Mouse (Mus musculus) myocyte (in vitro differentiated cells): ENCODE results near the gene Hip1. TPM values are rescaled to one million over a fixed set of nuclear protein-coding genes. Genes with fewer than 3 reads are reported as not detected.

Experiments used
- H3K27me3 ChIP-seq: one replicate; pipeline ENCODE4 v1.6.1; 2011; ENCODE audit not compliant: control insufficient read depth, insufficient read depth, insufficient read length
- H3K36me3 ChIP-seq: one replicate; pipeline ENCODE4 v1.6.1; 2011; ENCODE audit not compliant: control insufficient read depth, insufficient read depth
- H3K4me2 ChIP-seq: one replicate; pipeline ENCODE4 v1.6.1; 2011; ENCODE audit warnings: low read depth, control low read depth
- H3K4me3 ChIP-seq: one replicate; pipeline ENCODE4 v1.5.1; 2011; ENCODE audit warnings: mild to moderate bottlenecking, control low read depth, moderate library complexity
- H3K79me2 ChIP-seq: one replicate; pipeline ENCODE4 v1.6.1; 2011; ENCODE audit not compliant: control insufficient read depth, insufficient read depth
- H3ac ChIP-seq: one replicate; pipeline ENCODE4 v1.6.1; 2011; ENCODE audit not compliant: control insufficient read depth, insufficient read length
- CEBPB ChIP-seq: IDR thresholded peaks from 2 replicates; pipeline ENCODE4 v1.6.1; 2011; ENCODE audit warnings: mild to moderate bottlenecking, moderate library complexity; ENCODE audit not compliant: poor library complexity, insufficient read depth, severe bottlenecking
- E2F4 ChIP-seq: IDR thresholded peaks from one replicate; pipeline ENCODE4 v1.6.1; 2011; ENCODE audit warnings: mild to moderate bottlenecking, control low read depth, moderate library complexity; ENCODE audit not compliant: insufficient read depth
- MAX ChIP-seq: IDR thresholded peaks from one replicate; pipeline ENCODE4 v1.6.1; 2011; ENCODE audit warnings: low read depth, mild to moderate bottlenecking, control low read depth
- MYOD1 ChIP-seq, 3 experiments: IDR thresholded peaks; one replicate each; pipeline ENCODE4 v1.6.1; 2011; ENCODE audit warnings: control low read depth in 2 of 3, low read depth in 2 of 3, mild to moderate bottlenecking in 2 of 3, moderate library complexity in 1 of 3; ENCODE audit not compliant: insufficient read length in 2 of 3, control insufficient read depth in 1 of 3
- MYOG ChIP-seq, 3 experiments: IDR thresholded peaks; one replicate each; pipeline ENCODE4 v1.6.1; 2011; ENCODE audit warnings: control low read depth in 2 of 3, low read depth in 2 of 3, mild to moderate bottlenecking in 2 of 3; ENCODE audit not compliant: insufficient read length in 2 of 3, control insufficient read depth in 1 of 3, insufficient read depth in 1 of 3
- POLR2A ChIP-seq: IDR thresholded peaks from one replicate; pipeline ENCODE4 v1.6.1; 2011; ENCODE audit warnings: low read depth, mild to moderate bottlenecking, control low read depth, moderate library complexity; ENCODE audit not compliant: insufficient read length
- POLR2AphosphoS2 ChIP-seq: IDR thresholded peaks from one replicate; pipeline ENCODE4 v1.6.1; 2011; ENCODE audit warnings: low read depth, control low read depth; ENCODE audit not compliant: insufficient read length
- REST ChIP-seq: IDR thresholded peaks from one replicate; pipeline ENCODE4 v1.6.1; 2011; ENCODE audit warnings: mild to moderate bottlenecking, control low read depth, moderate library complexity; ENCODE audit not compliant: insufficient read depth, insufficient read length
- SRF ChIP-seq: IDR thresholded peaks from one replicate; pipeline ENCODE4 v1.6.1; 2011; ENCODE audit warnings: low read depth; ENCODE audit not compliant: control insufficient read depth, insufficient read length
- TCF12 ChIP-seq: IDR thresholded peaks from one replicate; pipeline ENCODE4 v1.6.1; 2011; ENCODE audit warnings: mild to moderate bottlenecking, control low read depth; ENCODE audit not compliant: poor library complexity, insufficient read depth, severe bottlenecking
- TCF3 ChIP-seq: IDR thresholded peaks from one replicate; pipeline ENCODE4 v1.6.1; 2011; ENCODE audit warnings: low read depth, control low read depth; ENCODE audit not compliant: insufficient read length
- USF1 ChIP-seq: IDR thresholded peaks from one replicate; pipeline ENCODE4 v1.6.1; 2011; ENCODE audit warnings: low read depth, mild to moderate bottlenecking, control low read depth, moderate library complexity
- polyA plus RNA-seq: library from polyadenylated mRNA; unstranded; fragments of >200 nt; fragmentation: generic; extraction: Trizol; gene quantifications from one replicate; pipeline ENCODE4 v1.2.1, GENCODE M21; 2012; ENCODE audit warnings: missing spikeins

The Hip1 gene
- polyA plus RNA-seq, 1 experiment: 65.2 TPM

- TF ChIP-seq TCF12: no peak
- no peak for TF ChIP-seq MYOD1 (IDR thresholded peaks at IDR 0.05; ENCODE audit: control insufficient read depth in 1 of 3, insufficient read length in 2 of 3, low read depth in 2 of 3)
- no peak for TF ChIP-seq CEBPB
- TF ChIP-seq REST: no peak
- TF ChIP-seq MYOG (IDR thresholded peaks at IDR 0.05; ENCODE audit: control insufficient read depth in 1 of 3, insufficient read depth in 1 of 3, insufficient read length in 2 of 3, low read depth in 2 of 3): no peak
- TF ChIP-seq MAX: no peak
- no peak for TF ChIP-seq E2F4
- no peak for TF ChIP-seq POLR2A
- no peak for TF ChIP-seq TCF3
- no peak for TF ChIP-seq SRF
- TF ChIP-seq POLR2AphosphoS2: no peak
- TF ChIP-seq USF1: no peak
- peaks cover 22% of the 10 kb centered on the region for H3K36me3 ChIP-seq
- H3K27me3 ChIP-seq: no peaks in the 10 kb centered on the region
- H3K4me2 ChIP-seq: no peak overlapping the region
- no peaks in the 10 kb centered on the region for H3K79me2 ChIP-seq
- H3ac ChIP-seq: no peak overlapping the region
- H3K4me3 ChIP-seq: no peak overlapping the region
Observed at GRCm38 (mm10) chr5:135442430-135442829, 102.5 kb downstream of the Hip1 start.

- Histone ChIP-seq H3K4me3 (no peak overlapping the region), H3K79me2 (no peaks in the 10 kb centered on the region), H3K27me3 (no peaks in the 10 kb centered on the region), H3K36me3 (peaks cover 15% of the 10 kb centered on the region), H3K4me2 (no peak overlapping the region), H3ac (no peak overlapping the region)
- TF ChIP-seq CEBPB: no peak
- TF ChIP-seq SRF: no peak
- no peak for TF ChIP-seq REST
- no peak for TF ChIP-seq E2F4
- no peak for TF ChIP-seq POLR2A
- TF ChIP-seq TCF3: no peak
- no peak for TF ChIP-seq MAX
- TF ChIP-seq MYOG (IDR thresholded peaks at IDR 0.05; ENCODE audit: control insufficient read depth in 1 of 3, insufficient read depth in 1 of 3, insufficient read length in 2 of 3, low read depth in 2 of 3): no peak
- TF ChIP-seq MYOD1 (IDR thresholded peaks at IDR 0.05; ENCODE audit: control insufficient read depth in 1 of 3, insufficient read length in 2 of 3, low read depth in 2 of 3): no peak
- no peak for TF ChIP-seq POLR2AphosphoS2
Observed at GRCm38 (mm10) chr5:135435039-135435438, 109.9 kb downstream of the Hip1 start.

- no peak overlapping the region for H3K4me2 ChIP-seq
- no peaks in the 10 kb centered on the region for H3K79me2 ChIP-seq
- H3K36me3 ChIP-seq: peaks cover 26% of the 10 kb centered on the region
- TF ChIP-seq MYOG (IDR thresholded peaks at IDR 0.05; ENCODE audit: control insufficient read depth in 1 of 3, insufficient read depth in 1 of 3, insufficient read length in 2 of 3, low read depth in 2 of 3): no peak
- TF ChIP-seq TCF3: no peak
- no peak for TF ChIP-seq TCF12
- no peak for TF ChIP-seq POLR2A
- no peak for TF ChIP-seq CEBPB
- TF ChIP-seq MAX: no peak
- no peak for TF ChIP-seq E2F4
- TF ChIP-seq POLR2AphosphoS2: no peak
- no peak for TF ChIP-seq REST
- no peak for TF ChIP-seq SRF
- TF ChIP-seq USF1: no peak
- no peak for TF ChIP-seq MYOD1 (IDR thresholded peaks at IDR 0.05; ENCODE audit: control insufficient read depth in 1 of 3, insufficient read length in 2 of 3, low read depth in 2 of 3)
- no peak overlapping the region for H3ac ChIP-seq
- no peak overlapping the region for H3K4me3 ChIP-seq
- no peaks in the 10 kb centered on the region for H3K27me3 ChIP-seq
Observed at GRCm38 (mm10) chr5:135433861-135434260, 111.1 kb downstream of the Hip1 start.

DNA sequence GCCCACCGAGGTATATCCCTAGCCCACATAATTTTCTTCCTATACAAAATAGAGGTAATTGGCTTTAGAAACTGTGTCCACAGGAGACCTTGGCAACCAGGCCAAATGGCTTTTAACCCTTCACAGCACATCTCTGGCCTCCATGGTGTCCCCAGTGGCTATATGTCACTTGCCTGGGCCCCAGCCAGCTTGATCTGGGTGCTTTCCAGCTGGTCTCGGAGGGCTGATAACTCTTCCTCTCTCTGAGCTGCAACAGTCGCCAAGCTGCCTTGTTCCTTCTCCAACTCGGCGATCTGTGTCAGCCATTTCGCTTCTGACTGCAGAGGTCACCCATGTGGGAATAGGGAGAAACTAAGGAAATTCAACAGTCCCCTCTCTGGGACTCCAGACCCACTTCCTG, 113.8 kb downstream of the Hip1 start:
- TF ChIP-seq CEBPB: no peak
- no peak for TF ChIP-seq E2F4
- TF ChIP-seq TCF12: no peak
- TF ChIP-seq MAX: no peak
- no peak for TF ChIP-seq REST
- TF ChIP-seq POLR2A: no peak
- no peak for TF ChIP-seq MYOG (IDR thresholded peaks at IDR 0.05; ENCODE audit: control insufficient read depth in 1 of 3, insufficient read depth in 1 of 3, insufficient read length in 2 of 3, low read depth in 2 of 3)
- no peak for TF ChIP-seq POLR2AphosphoS2
- no peak for TF ChIP-seq USF1
- TF ChIP-seq TCF3: no peak
- no peak for TF ChIP-seq SRF
- TF ChIP-seq MYOD1 (IDR thresholded peaks at IDR 0.05; ENCODE audit: control insufficient read depth in 1 of 3, insufficient read length in 2 of 3, low read depth in 2 of 3): no peak
- H3K79me2 ChIP-seq: no peaks in the 10 kb centered on the region
- H3ac ChIP-seq: no peak overlapping the region
- H3K4me2 ChIP-seq: no peak overlapping the region
- H3K4me3 ChIP-seq: no peak overlapping the region
- peaks cover 25% of the 10 kb centered on the region for H3K36me3 ChIP-seq
- no peaks in the 10 kb centered on the region for H3K27me3 ChIP-seq

DNA sequence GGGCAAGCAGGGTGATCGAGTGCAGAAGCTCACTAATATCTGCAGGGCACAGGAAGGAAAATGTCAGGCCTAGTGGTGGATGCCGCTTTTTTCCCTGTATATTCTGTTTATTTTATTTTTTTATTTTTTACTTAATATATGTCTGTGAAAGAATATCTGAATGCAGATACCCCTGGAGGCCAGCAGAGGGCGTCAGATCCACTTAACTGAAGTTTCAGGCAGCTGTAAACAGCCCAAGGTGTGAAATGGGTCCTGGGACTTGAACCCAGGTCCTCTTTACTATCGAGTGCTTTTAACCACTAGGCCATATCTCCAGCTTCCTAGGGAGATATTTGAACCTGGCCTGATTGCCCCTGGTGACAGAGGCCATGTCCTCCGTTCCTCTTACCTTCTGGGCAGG, 116.1 kb downstream of the Hip1 start:
- H3K79me2 ChIP-seq: no peaks in the 10 kb centered on the region
- no peaks in the 10 kb centered on the region for H3K27me3 ChIP-seq
- peaks cover 26% of the 10 kb centered on the region for H3K36me3 ChIP-seq
- no peak overlapping the region for H3K4me2 ChIP-seq
- no peak for TF ChIP-seq E2F4
- TF ChIP-seq TCF3: no peak
- no peak for TF ChIP-seq SRF
- no peak overlapping the region for H3K4me3 ChIP-seq
- no peak overlapping the region for H3ac ChIP-seq
